Mouse (Mus musculus) liver, embryonic 14.5 days (tissue): ENCODE measurements around the gene Dusp6.

Experiments
- CTCF ChIP-seq: IDR thresholded peaks from 2 replicates; pipeline ENCODE4 v1.5.1; 2016; ENCODE audit warnings: antibody characterized with exemption, low read depth, control low read depth
- EP300 ChIP-seq: IDR thresholded peaks from 2 replicates; pipeline ENCODE4 v1.6.1; 2016; ENCODE audit warnings: antibody characterized with exemption, low read depth

- TF ChIP-seq CTCF (no peak), EP300 (no peak)
Measured at GRCm38 (mm10) chr10:99257531-99257930, 5.5 kb upstream of the Dusp6 start.
